Mouse (Mus musculus) megakaryocyte, embryonic 14.5 days (primary cell): ENCODE results near the gene Yif1b.

ENCODE experiments used
- FLI1 ChIP-seq: IDR thresholded peaks from 2 replicates; pipeline ENCODE4 v1.6.1; 2012; ENCODE audit warnings: low read length, inconsistent platforms, mixed read lengths
- GATA1 ChIP-seq: IDR thresholded peaks from 3 replicates; pipeline ENCODE4 v1.6.1; 2012; ENCODE audit warnings: mixed read lengths, low read length, inconsistent platforms, borderline replicate concordance

- TF ChIP-seq GATA1 (no peak), FLI1 (no peak)
These were observed 19.2 kb downstream of the Yif1b start for GRCm38 (mm10) chr7:29257368-29257767.
